Mouse (Mus musculus) myocyte (in vitro differentiated cells): ENCODE measurements around the gene Podnl1. TPM values are rescaled to one million over a fixed set of nuclear protein-coding genes. Genes with fewer than 3 reads are reported as not detected.

Experiments used
- H3K27me3 ChIP-seq: one replicate; pipeline ENCODE4 v1.6.1; 2011; ENCODE audit not compliant: control insufficient read depth, insufficient read depth, insufficient read length
- H3K36me3 ChIP-seq: one replicate; pipeline ENCODE4 v1.6.1; 2011; ENCODE audit not compliant: control insufficient read depth, insufficient read depth
- H3K4me2 ChIP-seq: one replicate; pipeline ENCODE4 v1.6.1; 2011; ENCODE audit warnings: low read depth, control low read depth
- H3K4me3 ChIP-seq: one replicate; pipeline ENCODE4 v1.5.1; 2011; ENCODE audit warnings: mild to moderate bottlenecking, control low read depth, moderate library complexity
- H3K79me2 ChIP-seq: one replicate; pipeline ENCODE4 v1.6.1; 2011; ENCODE audit not compliant: control insufficient read depth, insufficient read depth
- H3ac ChIP-seq: one replicate; pipeline ENCODE4 v1.6.1; 2011; ENCODE audit not compliant: control insufficient read depth, insufficient read length
- CEBPB ChIP-seq: IDR thresholded peaks from 2 replicates; pipeline ENCODE4 v1.6.1; 2011; ENCODE audit warnings: mild to moderate bottlenecking, moderate library complexity; ENCODE audit not compliant: poor library complexity, insufficient read depth, severe bottlenecking
- E2F4 ChIP-seq: IDR thresholded peaks from one replicate; pipeline ENCODE4 v1.6.1; 2011; ENCODE audit warnings: mild to moderate bottlenecking, control low read depth, moderate library complexity; ENCODE audit not compliant: insufficient read depth
- MAX ChIP-seq: IDR thresholded peaks from one replicate; pipeline ENCODE4 v1.6.1; 2011; ENCODE audit warnings: low read depth, mild to moderate bottlenecking, control low read depth
- MYOD1 ChIP-seq, 3 experiments: IDR thresholded peaks; one replicate each; pipeline ENCODE4 v1.6.1; 2011; ENCODE audit warnings: control low read depth in 2 of 3, low read depth in 2 of 3, mild to moderate bottlenecking in 2 of 3, moderate library complexity in 1 of 3; ENCODE audit not compliant: insufficient read length in 2 of 3, control insufficient read depth in 1 of 3
- MYOG ChIP-seq, 3 experiments: IDR thresholded peaks; one replicate each; pipeline ENCODE4 v1.6.1; 2011; ENCODE audit warnings: control low read depth in 2 of 3, low read depth in 2 of 3, mild to moderate bottlenecking in 2 of 3; ENCODE audit not compliant: insufficient read length in 2 of 3, control insufficient read depth in 1 of 3, insufficient read depth in 1 of 3
- POLR2A ChIP-seq: IDR thresholded peaks from one replicate; pipeline ENCODE4 v1.6.1; 2011; ENCODE audit warnings: low read depth, mild to moderate bottlenecking, control low read depth, moderate library complexity; ENCODE audit not compliant: insufficient read length
- POLR2AphosphoS2 ChIP-seq: IDR thresholded peaks from one replicate; pipeline ENCODE4 v1.6.1; 2011; ENCODE audit warnings: low read depth, control low read depth; ENCODE audit not compliant: insufficient read length
- REST ChIP-seq: IDR thresholded peaks from one replicate; pipeline ENCODE4 v1.6.1; 2011; ENCODE audit warnings: mild to moderate bottlenecking, control low read depth, moderate library complexity; ENCODE audit not compliant: insufficient read depth, insufficient read length
- SRF ChIP-seq: IDR thresholded peaks from one replicate; pipeline ENCODE4 v1.6.1; 2011; ENCODE audit warnings: low read depth; ENCODE audit not compliant: control insufficient read depth, insufficient read length
- TCF12 ChIP-seq: IDR thresholded peaks from one replicate; pipeline ENCODE4 v1.6.1; 2011; ENCODE audit warnings: mild to moderate bottlenecking, control low read depth; ENCODE audit not compliant: poor library complexity, insufficient read depth, severe bottlenecking
- TCF3 ChIP-seq: IDR thresholded peaks from one replicate; pipeline ENCODE4 v1.6.1; 2011; ENCODE audit warnings: low read depth, control low read depth; ENCODE audit not compliant: insufficient read length
- USF1 ChIP-seq: IDR thresholded peaks from one replicate; pipeline ENCODE4 v1.6.1; 2011; ENCODE audit warnings: low read depth, mild to moderate bottlenecking, control low read depth, moderate library complexity
- polyA plus RNA-seq: library from polyadenylated mRNA; unstranded; fragments of >200 nt; fragmentation: generic; extraction: Trizol; gene quantifications from one replicate; pipeline ENCODE4 v1.2.1, GENCODE M21; 2012; ENCODE audit warnings: missing spikeins

Podnl1 gene
- polyA plus RNA-seq, 1 experiment = 9.3 TPM

- Histone ChIP-seq H3K27me3 (no peaks in the 10 kb centered on the region), H3K4me3 (peak within 1 kb of the TSS; percentile 37), H3K4me2 (peak within 1 kb of the TSS; percentile 78), H3ac (peak within 1 kb of the TSS; percentile 16), H3K36me3 (no peaks in the 10 kb centered on the region), H3K79me2 (peaks cover 13% of the 10 kb centered on the region)
- peak; percentile 75 for TF ChIP-seq E2F4
- TF ChIP-seq POLR2A = peak; percentile 34
- no peak for TF ChIP-seq MYOG (IDR thresholded peaks at IDR 0.05; ENCODE audit: control insufficient read depth in 1 of 3, insufficient read depth in 1 of 3, insufficient read length in 2 of 3, low read depth in 2 of 3)
These were observed 20.8 kb upstream of the Podnl1 start, which contains the start of gene Dcaf15 for GRCm38 (mm10) chr8:84104697-84105609. Gene Dcaf15, minus strand, starts transcription at chr8:84104768.

- no peaks in the 10 kb centered on the region for H3K27me3 ChIP-seq
- H3K4me2 ChIP-seq = no peak overlapping the region
- no peak overlapping the region for H3K4me3 ChIP-seq
- no peak overlapping the region for H3ac ChIP-seq
- H3K79me2 ChIP-seq = peaks cover 13% of the 10 kb centered on the region
- H3K36me3 ChIP-seq = no peaks in the 10 kb centered on the region
- TF ChIP-seq REST (no peak), MYOG (IDR thresholded peaks at IDR 0.05; ENCODE audit: control insufficient read depth in 1 of 3, insufficient read depth in 1 of 3, insufficient read length in 2 of 3, low read depth in 2 of 3) (no peak), MYOD1 (IDR thresholded peaks at IDR 0.05; ENCODE audit: control insufficient read depth in 1 of 3, insufficient read length in 2 of 3, low read depth in 2 of 3) (no peak), SRF (no peak)
These were observed 20.1 kb upstream of the Podnl1 start for GRCm38 (mm10) chr8:84105676-84106075.

- H3K4me2 ChIP-seq = no peak overlapping the region
- no peaks in the 10 kb centered on the region for H3K27me3 ChIP-seq
- H3K4me3 ChIP-seq = no peak overlapping the region
- TF ChIP-seq E2F4 (no peak), POLR2A (no peak), TCF12 (no peak), MYOG (IDR thresholded peaks at IDR 0.05; ENCODE audit: control insufficient read depth in 1 of 3, insufficient read depth in 1 of 3, insufficient read length in 2 of 3, low read depth in 2 of 3) (no peak), SRF (no peak), MAX (no peak), TCF3 (no peak), POLR2AphosphoS2 (no peak), MYOD1 (IDR thresholded peaks at IDR 0.05; ENCODE audit: control insufficient read depth in 1 of 3, insufficient read length in 2 of 3, low read depth in 2 of 3) (no peak)
- no peak overlapping the region for H3ac ChIP-seq
- no peaks in the 10 kb centered on the region for H3K36me3 ChIP-seq
- peaks cover 13% of the 10 kb centered on the region for H3K79me2 ChIP-seq
These were observed 19.4 kb upstream of the Podnl1 start for GRCm38 (mm10) chr8:84106216-84107040.

- Histone ChIP-seq H3K4me3 (no peak overlapping the region), H3K36me3 (no peaks in the 10 kb centered on the region)
- TF ChIP-seq E2F4 (no peak), TCF12 (no peak), TCF3 (no peak), SRF (no peak), POLR2A (no peak), POLR2AphosphoS2 (no peak), REST (no peak), MYOD1 (IDR thresholded peaks at IDR 0.05; ENCODE audit: control insufficient read depth in 1 of 3, insufficient read length in 2 of 3, low read depth in 2 of 3) (no peak), MYOG (IDR thresholded peaks at IDR 0.05; ENCODE audit: control insufficient read depth in 1 of 3, insufficient read depth in 1 of 3, insufficient read length in 2 of 3, low read depth in 2 of 3) (no peak), CEBPB (no peak), MAX (no peak), USF1 (no peak)
These were observed 10.1 kb upstream of the Podnl1 start for GRCm38 (mm10) chr8:84115646-84116045.

GRCm38 (mm10) chr8:84122151-84122550 lies 3.6 kb upstream of the Podnl1 start:
- Histone ChIP-seq H3K79me2 (no peaks in the 10 kb centered on the region), H3K4me3 (no peak overlapping the region), H3ac (no peak overlapping the region), H3K27me3 (no peaks in the 10 kb centered on the region), H3K4me2 (no peak overlapping the region), H3K36me3 (no peaks in the 10 kb centered on the region)
- TF ChIP-seq MAX = no peak
- TF ChIP-seq MYOG (IDR thresholded peaks at IDR 0.05; ENCODE audit: control insufficient read depth in 1 of 3, insufficient read depth in 1 of 3, insufficient read length in 2 of 3, low read depth in 2 of 3) = no peak
- TF ChIP-seq REST = no peak
- no peak for TF ChIP-seq TCF12
- no peak for TF ChIP-seq CEBPB
- TF ChIP-seq MYOD1 (IDR thresholded peaks at IDR 0.05; ENCODE audit: control insufficient read depth in 1 of 3, insufficient read length in 2 of 3, low read depth in 2 of 3) = no peak
- no peak for TF ChIP-seq E2F4
- no peak for TF ChIP-seq USF1

More at GRCm38 (mm10) chr8:84115646-84116045, 10.1 kb upstream of the Podnl1 start:
- no peaks in the 10 kb centered on the region for H3K27me3 ChIP-seq
- no peak overlapping the region for H3K4me2 ChIP-seq
- no peaks in the 10 kb centered on the region for H3K79me2 ChIP-seq
- no peak overlapping the region for H3ac ChIP-seq
